Mouse (Mus musculus) forebrain, embryonic 13.5 days (tissue): ENCODE measurements around the gene Stx2. TPM values are rescaled to one million over a fixed set of nuclear protein-coding genes. Genes with fewer than 3 reads are reported as not detected.
"Not testable (repeated sequence)": the region's sequence is repeated elsewhere in the genome, so short reads cannot be mapped to it uniquely, and the experiment has no call there.

ENCODE experiments used
- ATAC-seq: fragments of 200-750 bp; cut with Nextera tagmentation; 2 replicates; pipeline ENCODE4 v1.8.0; 2017
- H3K27ac ChIP-seq: fragments of 300-500 bp; sonication (generic); 2 replicates; pipeline ENCODE4 v1.5.1; 2015; ENCODE audit warnings: inconsistent platforms, mild to moderate bottlenecking, moderate library complexity
- H3K27me3 ChIP-seq: fragments of 300-500 bp; sonication (generic); 2 replicates; pipeline ENCODE4 v1.6.1; 2015; ENCODE audit warnings: mild to moderate bottlenecking, inconsistent platforms
- H3K36me3 ChIP-seq: fragments of 300-500 bp; sonication (generic); 2 replicates; pipeline ENCODE4 v1.6.1; 2015; ENCODE audit warnings: mild to moderate bottlenecking, inconsistent platforms; ENCODE audit not compliant: poor library complexity, severe bottlenecking
- H3K4me1 ChIP-seq: fragments of 300-500 bp; sonication (generic); 2 replicates; pipeline ENCODE4 v1.6.1; 2015; ENCODE audit warnings: inconsistent platforms
- H3K4me2 ChIP-seq: fragments of 300-500 bp; sonication (generic); 2 replicates; pipeline ENCODE4 v1.6.1; 2015; ENCODE audit warnings: inconsistent platforms, mild to moderate bottlenecking, moderate library complexity
- H3K4me3 ChIP-seq: fragments of 300-500 bp; sonication (generic); 2 replicates; pipeline ENCODE4 v1.5.1; 2015; ENCODE audit warnings: mild to moderate bottlenecking, inconsistent platforms
- H3K9ac ChIP-seq: fragments of 300-500 bp; sonication (generic); 2 replicates; pipeline ENCODE4 v1.6.1; 2015; ENCODE audit warnings: mild to moderate bottlenecking, inconsistent platforms
- H3K9me3 ChIP-seq: fragments of 300-500 bp; sonication (generic); replicated peaks from 2 replicates; pipeline ENCODE4 v1.6.1; 2016; ENCODE audit warnings: inconsistent platforms
- WGBS: fragments of 180-500 bp; shearing (Covaris S2); methylation state at CpG from one replicate; pipeline ENCODE4 v1.1.7; 2015; 5-methylcytosine and 5-hydroxymethylcytosine counted together
- polyA plus RNA-seq: library from polyadenylated mRNA; unstranded; fragments of >200 nt; fragmentation: Nextera tagmentation; extraction: Ambion mirVana; gene quantifications from 2 replicates; pipeline ENCODE4 v1.2.1, GENCODE M21; 2015

The Stx2 gene
- polyA plus RNA-seq, 1 experiment from 2014 or later: 17.1 TPM

- not testable (repeated sequence) for H3K9ac ChIP-seq, H3K9me3 ChIP-seq, H3K27ac ChIP-seq, H3K27me3 ChIP-seq, ATAC-seq, H3K4me1 ChIP-seq, H3K4me2 ChIP-seq, H3K4me3 ChIP-seq, H3K36me3 ChIP-seq
- 79% methylated on average over 1 of the region's 1 CpGs for WGBS
Observed at GRCm38 (mm10) chr5:128977466-128977865, 30.9 kb downstream of the Stx2 start.

GRCm38 (mm10) chr5:128976266-128976665, 32.1 kb downstream of the Stx2 start:
- 12% methylated on average over 4 of the region's 4 CpGs for WGBS
- no peak for ATAC-seq
- no peak overlapping the region for H3K9ac ChIP-seq

GRCm38 (mm10) chr5:128971298-128971697, 37.1 kb downstream of the Stx2 start:
- Histone ChIP-seq H3K27me3 (no peaks in the 10 kb centered on the region), H3K4me1 (peaks cover 5% of the 10 kb centered on the region; the same call in 1 of the 2 replicates), H3K36me3 (no peaks in the 10 kb centered on the region), H3K9ac (no peak overlapping the region), H3K27ac (no peak overlapping the region), H3K4me2 (no peak overlapping the region), H3K9me3 (no peaks in the 10 kb centered on the region), H3K4me3 (no peak overlapping the region)
- 16% methylated on average over 14 of the region's 14 CpGs for whole genome bisulfite sequencing
- peak; percentile 62 for ATAC-seq

More at GRCm38 (mm10) chr5:128976266-128976665, 32.1 kb downstream of the Stx2 start:
- Histone ChIP-seq H3K4me3 (no peak overlapping the region), H3K4me2 (no peak overlapping the region), H3K27me3 (no peaks in the 10 kb centered on the region), H3K27ac (no peak overlapping the region), H3K36me3 (no peaks in the 10 kb centered on the region), H3K9me3 (no peaks in the 10 kb centered on the region), H3K4me1 (peaks cover 5% of the 10 kb centered on the region; the same call in 1 of the 2 replicates)

- Histone ChIP-seq H3K9ac (no peak overlapping the region), H3K27me3 (no peaks in the 10 kb centered on the region), H3K4me1 (peaks cover under 1% of the 10 kb centered on the region; the same call in 1 of the 2 replicates), H3K4me2 (no peak overlapping the region), H3K4me3 (no peak overlapping the region), H3K36me3 (no peaks in the 10 kb centered on the region), H3K27ac (no peak overlapping the region), H3K9me3 (no peaks in the 10 kb centered on the region)
- WGBS: 80% methylated on average over 10 of the region's 10 CpGs
- ATAC-seq: no peak
Observed at GRCm38 (mm10) chr5:128970878-128971277, 37.5 kb downstream of the Stx2 start.

- WGBS: 58% methylated on average over 4 of the region's 4 CpGs
- Histone ChIP-seq H3K4me1 (no peaks in the 10 kb centered on the region), H3K27ac (no peak overlapping the region), H3K9me3 (peaks cover 12% of the 10 kb centered on the region), H3K4me2 (no peak overlapping the region), H3K4me3 (no peak overlapping the region), H3K27me3 (no peaks in the 10 kb centered on the region), H3K36me3 (no peaks in the 10 kb centered on the region), H3K9ac (no peak overlapping the region)
- ATAC-seq: no peak
Observed at GRCm38 (mm10) chr5:128964353-128964752, 44.0 kb downstream of the Stx2 start.

- Histone ChIP-seq H3K27ac (no peak overlapping the region), H3K27me3 (no peaks in the 10 kb centered on the region), H3K9ac (no peak overlapping the region), H3K9me3 (peaks cover 12% of the 10 kb centered on the region), H3K4me3 (no peak overlapping the region), H3K4me2 (no peak overlapping the region), H3K36me3 (no peaks in the 10 kb centered on the region), H3K4me1 (no peaks in the 10 kb centered on the region)
- 82% methylated on average over 3 of the region's 3 CpGs for WGBS
- ATAC-seq: no peak
Observed at GRCm38 (mm10) chr5:128958916-128959315, 49.5 kb downstream of the Stx2 start.

- not testable (repeated sequence) for H3K27me3 ChIP-seq, H3K4me2 ChIP-seq, H3K27ac ChIP-seq, H3K9ac ChIP-seq, ATAC-seq, H3K4me1 ChIP-seq, H3K36me3 ChIP-seq, H3K4me3 ChIP-seq, H3K9me3 ChIP-seq
- 84% methylated on average over 5 of the region's 5 CpGs for WGBS
Observed at GRCm38 (mm10) chr5:128954371-128954770, 54.0 kb downstream of the Stx2 start.

GRCm38 (mm10) chr5:128953278-128954070, 54.9 kb downstream of the Stx2 start, which contains the start of gene Rimbp2:
TSS of gene Rimbp2 (minus strand) at chr5:128953486.
- 9% methylated on average over 16 of the region's 17 CpGs for whole genome bisulfite sequencing
- peak within 1 kb of the TSS; percentile 65 for H3K27ac ChIP-seq
- ATAC-seq: peak; percentile 66

GRCm38 (mm10) chr5:128952291-128953195, 55.8 kb downstream of the Stx2 start:
- peak overlapping the region; percentile 72 for H3K9ac ChIP-seq
- peak overlapping the region; percentile 70 for H3K4me2 ChIP-seq
- H3K27me3 ChIP-seq: 0 out of 2 replicates have a peak, but pooled peaks cover 8% of the 10 kb centered on the region
- ATAC-seq: peak; percentile 57
- no peaks in the 10 kb centered on the region for H3K9me3 ChIP-seq
- peaks cover 10% of the 10 kb centered on the region; the same call in 1 of the 2 replicates for H3K4me1 ChIP-seq
- H3K27ac ChIP-seq: peak overlapping the region; percentile 65
- under 1% methylated on average over 34 of the region's 35 CpGs for WGBS
- no peaks in the 10 kb centered on the region for H3K36me3 ChIP-seq
- H3K4me3 ChIP-seq: peak overlapping the region; percentile 53

More at GRCm38 (mm10) chr5:128953278-128954070, 54.9 kb downstream of the Stx2 start, which contains the start of gene Rimbp2:
- Histone ChIP-seq H3K4me3 (peak within 1 kb of the TSS; percentile 53), H3K9ac (peak within 1 kb of the TSS; percentile 72), H3K36me3 (no peaks in the 10 kb centered on the region), H3K9me3 (no peaks in the 10 kb centered on the region), H3K4me2 (peak within 1 kb of the TSS; percentile 70), H3K27me3 (0 out of 2 replicates have a peak, but pooled peaks cover 8% of the 10 kb centered on the region), H3K4me1 (peaks cover 10% of the 10 kb centered on the region; the same call in 1 of the 2 replicates)

- Histone ChIP-seq H3K9me3 (no peaks in the 10 kb centered on the region), H3K27ac (no peak overlapping the region), H3K4me3 (peak overlapping the region; percentile 53), H3K4me1 (peaks cover 10% of the 10 kb centered on the region; the same call in 1 of the 2 replicates), H3K36me3 (no peaks in the 10 kb centered on the region), H3K9ac (0 out of 2 replicates have a peak overlapping the region, but pooled peaks have one; percentile 26), H3K27me3 (0 out of 2 replicates have a peak, but pooled peaks cover 8% of the 10 kb centered on the region), H3K4me2 (peak overlapping the region; percentile 70)
- no peak for ATAC-seq
- WGBS: 48% methylated on average over 4 of the region's 4 CpGs
Observed at GRCm38 (mm10) chr5:128951472-128951871, 56.9 kb downstream of the Stx2 start.

- Histone ChIP-seq H3K4me1 (0 out of 2 replicates have a peak, but pooled peaks cover 3% of the 10 kb centered on the region), H3K4me3 (no peak overlapping the region), H3K4me2 (no peak overlapping the region), H3K27ac (no peak overlapping the region), H3K9me3 (no peaks in the 10 kb centered on the region), H3K36me3 (no peaks in the 10 kb centered on the region), H3K9ac (no peak overlapping the region), H3K27me3 (0 out of 2 replicates have a peak, but pooled peaks cover 8% of the 10 kb centered on the region)
- no peak for ATAC-seq
- 78% methylated on average over 5 of the region's 5 CpGs for WGBS
Observed at GRCm38 (mm10) chr5:128947093-128947492, 61.3 kb downstream of the Stx2 start.
